Comparison of ENCODE assay signal across 20 mouse cellular contexts in genomic region chr1:162805011-162805410, GRCm38 (mm10). TPM values are rescaled to one million over a fixed set of nuclear protein-coding genes. Genes with fewer than 3 reads are reported as not detected.
DNase-seq lines count a peak whose midpoint lies in the region; ATAC-seq and TF ChIP-seq lines count a peak whose summit lies in the region.
"Had no signal": no experiment of that assay in that cellular context is flagged by ENCODE, and none has a peak within 500 bp of the region (broad histone marks: within the 10 kb centered on the region; RNA-seq: fewer than 3 reads in every experiment).

No protein-coding gene starts in this region.

- ATAC-seq in heart, postnatal 0 days (ENCODE audit: insufficient read depth, low read depth), result no peak
- no peak for ATAC-seq in heart, embryonic 12.5 days (ENCODE audit: insufficient number of reproducible peaks, low FRiP score)
- ATAC-seq in stomach, postnatal 0 days (ENCODE audit: low FRiP score, low TSS enrichment), result no peak
- ATAC-seq: hindbrain, embryonic 16.5 days had no signal

- intact Hi-C loops in left cerebral cortex, adult 2 months (cut with DNase I), result no loop called here
- intact Hi-C loops in left cerebral cortex, postnatal 10 days (cut with DNase I), result no loop called here

- H3K27ac ChIP-seq in heart, postnatal 0 days (ENCODE audit: low read depth), result no peak overlapping the region
- no peak overlapping the region for H3K27ac ChIP-seq in heart, embryonic 12.5 days (ENCODE audit: poor library complexity, severe bottlenecking)
- no peak overlapping the region for H3K27ac ChIP-seq in left cerebral cortex, adult 2 months
- no peak overlapping the region for H3K27ac ChIP-seq in stomach, postnatal 0 days (replicated peaks)
- H3K27ac ChIP-seq: embryonic facial prominence, embryonic 12.5 days; forebrain, embryonic 10.5 days; limb, embryonic 13.5 days; midbrain, embryonic 10.5 days; stomach, embryonic 15.5 days had no signal

- H3K4me2 ChIP-seq in heart, postnatal 0 days (ENCODE audit: low read depth, low read length), result no peak overlapping the region
- no peak overlapping the region for H3K4me2 ChIP-seq in heart, embryonic 12.5 days
- H3K4me2 ChIP-seq in stomach, postnatal 0 days (replicated peaks; ENCODE audit: low read depth), result no peak overlapping the region
- H3K4me2 ChIP-seq: embryonic facial prominence, embryonic 12.5 days; limb, embryonic 13.5 days; stomach, embryonic 15.5 days had no signal

- 49% methylated on average over 5 of the region's 5 CpGs for WGBS in heart, postnatal 0 days
- WGBS in heart, embryonic 12.5 days, result 59% methylated on average over 5 of the region's 5 CpGs
- 57% methylated on average over 5 of the region's 5 CpGs for WGBS in stomach, postnatal 0 days

- no peak for TF ChIP-seq EP300 in heart, postnatal 0 days (IDR thresholded peaks at IDR 0.05; ENCODE audit: low read depth)
- TF ChIP-seq EP300 in stomach, postnatal 0 days (optimal IDR thresholded peaks at IDR 0.05), result no peak

- no peak for DNase-seq in heart, postnatal 0 days (ENCODE audit: low spot score)
- no peak for DNase-seq in left cerebral cortex, adult 2 months (ENCODE audit: extremely low spot score in 1 of 2, low spot score in 2 of 2)
- no peak for DNase-seq in left cerebral cortex, postnatal 10 days (ENCODE audit: extremely low spot score in 1 of 2, low spot score in 2 of 2)
- peak; percentile 44 for DNase-seq in testis, postnatal 10 days (ENCODE audit: low spot score)
- no peak for DNase-seq in testis, postnatal 14 days (ENCODE audit: low spot score)
- peak; percentile 19 for DNase-seq in stomach, postnatal 0 days (ENCODE audit: low spot score)
- DNase-seq in left cerebral cortex, adult 11 months (ENCODE audit: low spot score), result no peak
- DNase-seq: adrenal gland, postnatal 36 days; cerebellum, postnatal 14 days; heart, postnatal 14 days; right cerebral cortex, adult 18-20 months; thymus, postnatal 25 days had no signal

- no peaks in the 10 kb centered on the region for H3K36me3 ChIP-seq in heart, postnatal 0 days (replicated peaks; ENCODE audit: control insufficient read depth, insufficient read depth, low read length)
- no peaks in the 10 kb centered on the region for H3K36me3 ChIP-seq in heart, embryonic 12.5 days
- no peaks in the 10 kb centered on the region for H3K36me3 ChIP-seq in stomach, postnatal 0 days (ENCODE audit: control insufficient read depth, insufficient read depth, low read length)
- H3K36me3 ChIP-seq: embryonic facial prominence, embryonic 12.5 days; forebrain, embryonic 10.5 days; limb, embryonic 13.5 days; midbrain, embryonic 10.5 days; stomach, embryonic 15.5 days had no signal

- no peaks in the 10 kb centered on the region for H3K9me3 ChIP-seq in heart, postnatal 0 days (replicated peaks; ENCODE audit: control insufficient read depth, low read length)
- no peaks in the 10 kb centered on the region for H3K9me3 ChIP-seq in heart, embryonic 12.5 days (replicated peaks)
- no peaks in the 10 kb centered on the region for H3K9me3 ChIP-seq in stomach, postnatal 0 days (ENCODE audit: control insufficient read depth, low read length)
- H3K9me3 ChIP-seq: embryonic facial prominence, embryonic 12.5 days; forebrain, embryonic 10.5 days; limb, embryonic 13.5 days; midbrain, embryonic 10.5 days; stomach, embryonic 15.5 days had no signal

- H3K4me3 ChIP-seq in heart, postnatal 0 days (ENCODE audit: low read depth, low read length), result no peak overlapping the region
- H3K4me3 ChIP-seq in heart, embryonic 12.5 days, result no peak overlapping the region
- no peak overlapping the region for H3K4me3 ChIP-seq in left cerebral cortex, adult 2 months
- H3K4me3 ChIP-seq in stomach, postnatal 0 days (ENCODE audit: low read depth, low read length), result no peak overlapping the region
- H3K4me3 ChIP-seq: embryonic facial prominence, embryonic 12.5 days; forebrain, embryonic 10.5 days; limb, embryonic 13.5 days; midbrain, embryonic 10.5 days; stomach, embryonic 15.5 days had no signal

- H3K27me3 ChIP-seq in heart, postnatal 0 days (ENCODE audit: control insufficient read depth, insufficient read depth, low read length), result no peaks in the 10 kb centered on the region
- H3K27me3 ChIP-seq in heart, embryonic 12.5 days (replicated peaks), result no peaks in the 10 kb centered on the region
- no peaks in the 10 kb centered on the region for H3K27me3 ChIP-seq in stomach, postnatal 0 days (ENCODE audit: control insufficient read depth, insufficient read depth, low read length)
- H3K27me3 ChIP-seq: embryonic facial prominence, embryonic 12.5 days; limb, embryonic 13.5 days; stomach, embryonic 15.5 days had no signal

- H3K9ac ChIP-seq in heart, postnatal 0 days (replicated peaks; ENCODE audit: low read depth, low read length), result no peak overlapping the region
- H3K9ac ChIP-seq in heart, embryonic 12.5 days, result no peak overlapping the region
- H3K9ac ChIP-seq in stomach, postnatal 0 days (ENCODE audit: low read length), result no peak overlapping the region
- H3K9ac ChIP-seq: embryonic facial prominence, embryonic 12.5 days; limb, embryonic 13.5 days; stomach, embryonic 15.5 days had no signal

- peak; percentile 25; the same call in 1 of the 2 replicates for TF ChIP-seq CTCF in heart, postnatal 0 days (IDR thresholded peaks at IDR 0.05; ENCODE audit: low read depth)
- TF ChIP-seq CTCF in left cerebral cortex, adult 2 months (IDR thresholded peaks at IDR 0.05), result peak; percentile 21
- peak; percentile 57 for TF ChIP-seq CTCF in stomach, postnatal 0 days (IDR thresholded peaks at IDR 0.05; ENCODE audit: low read depth)

- H3K4me1 ChIP-seq in heart, postnatal 0 days (ENCODE audit: control insufficient read depth, insufficient read depth), result no peaks in the 10 kb centered on the region
- H3K4me1 ChIP-seq in heart, embryonic 12.5 days (replicated peaks), result no peaks in the 10 kb centered on the region
- H3K4me1 ChIP-seq in stomach, postnatal 0 days (replicated peaks; ENCODE audit: control insufficient read depth, insufficient read depth), result no peaks in the 10 kb centered on the region
- H3K4me1 ChIP-seq: embryonic facial prominence, embryonic 12.5 days; forebrain, embryonic 10.5 days; limb, embryonic 13.5 days; midbrain, embryonic 10.5 days; stomach, embryonic 15.5 days had no signal

RNA-seq across cellular contexts. Expression of gene Fmo4, which starts 8.8 kb away (rescaled TPM):
- total RNA-seq in heart, postnatal 0 days (2014; rRNA removed; ENCODE audit: low replicate concordance), result 1.3 and 3.1 TPM in 2 replicates
- 0.20 and 0.32 TPM in 2 replicates for polyA plus RNA-seq in heart, postnatal 0 days (2015; fragmentation: Nextera tagmentation; extraction: Ambion mirVana)
- polyA plus RNA-seq in heart, embryonic 12.5 days (2016; fragmentation: Nextera tagmentation; extraction: Ambion mirVana), result not detected in 2 replicates
- not detected for total RNA-seq in left cerebral cortex, adult 2 months (2021)
- total RNA-seq in left cerebral cortex, postnatal 10 days (2021), result not detected
- polyA plus RNA-seq in stomach, postnatal 0 days (2015; fragmentation: Nextera tagmentation; extraction: Ambion mirVana), result 0.51 and 0.62 TPM in 2 replicates
- total RNA-seq: left cerebral cortex, adult 18-20 months had no signal

Comparison
In these comparisons a context has a peak if more than half of its experiments do, and no peak if none do; other contexts are left out.
1. DNase-seq: peak in testis, postnatal 10 days (single experiment) and stomach, postnatal 0 days (single experiment); none in heart, postnatal 0 days (single experiment), left cerebral cortex, adult 2 months (0 of 2), left cerebral cortex, postnatal 10 days (0 of 2), testis, postnatal 14 days (single experiment) and left cerebral cortex, adult 11 months (single experiment).
2. Peak in every context shown above with its lines, with median percentiles within 50 percentile points of each other: CTCF ChIP-seq.